Mouse (Mus musculus) neural tube, embryonic 14.5 days (tissue): ENCODE data around the gene Gp9. TPM values are rescaled to one million over a fixed set of nuclear protein-coding genes. Genes with fewer than 3 reads are reported as not detected.
"Not testable (repeated sequence)": the region's sequence is repeated elsewhere in the genome, so short reads cannot be mapped to it uniquely, and the experiment has no call there.

Source experiments
- ATAC-seq: fragments of 200-750 bp; cut with Nextera tagmentation; 2 replicates; pipeline ENCODE4 v1.8.0; 2017; ENCODE audit warnings: low read depth, mild to moderate bottlenecking, moderate TSS enrichment, moderate library complexity
- H3K27ac ChIP-seq: fragments of 300-500 bp; sonication (generic); 2 replicates; pipeline ENCODE4 v1.5.1; 2014; ENCODE audit warnings: low read depth, mild to moderate bottlenecking, control low read depth, low read length, moderate library complexity, mixed read lengths
- H3K27me3 ChIP-seq: fragments of 300-500 bp; sonication (generic); 2 replicates; pipeline ENCODE4 v1.6.1; 2014; ENCODE audit warnings: low read length; ENCODE audit not compliant: control insufficient read depth, insufficient read depth
- H3K36me3 ChIP-seq: fragments of 300-500 bp; sonication (generic); 2 replicates; pipeline ENCODE4 v1.6.1; 2014; ENCODE audit warnings: low read length, mixed read lengths; ENCODE audit not compliant: control insufficient read depth, insufficient read depth
- H3K4me1 ChIP-seq: fragments of 300-500 bp; sonication (generic); 2 replicates; pipeline ENCODE4 v1.6.1; 2014; ENCODE audit warnings: low read length; ENCODE audit not compliant: control insufficient read depth, insufficient read depth
- H3K4me2 ChIP-seq: fragments of 300-500 bp; sonication (generic); 2 replicates; pipeline ENCODE4 v1.6.1; 2014; ENCODE audit warnings: mild to moderate bottlenecking, low read depth, low read length, control low read depth
- H3K4me3 ChIP-seq: fragments of 300-500 bp; sonication (generic); 2 replicates; pipeline ENCODE4 v1.5.1; 2014; ENCODE audit warnings: low read depth, low read length, control low read depth, mixed read lengths
- H3K9ac ChIP-seq: fragments of 300-500 bp; sonication (generic); replicated peaks from 2 replicates; pipeline ENCODE4 v1.6.1; 2014; ENCODE audit warnings: low read depth, mild to moderate bottlenecking, control low read depth, low read length, mixed read lengths
- H3K9me3 ChIP-seq: fragments of 300-500 bp; sonication (generic); 2 replicates; pipeline ENCODE4 v1.6.1; 2016; ENCODE audit warnings: low read length; ENCODE audit not compliant: control insufficient read depth
- WGBS: fragments of 180-500 bp; shearing (Covaris S2); extraction: QIAGEN DNeasy Blood & Tissue Kit; methylation state at CpG from one replicate; pipeline ENCODE4 v1.1.7; 2014; 5-methylcytosine and 5-hydroxymethylcytosine counted together
- polyA plus RNA-seq: library from polyadenylated mRNA; unstranded; fragments of >200 nt; fragmentation: Nextera tagmentation; extraction: Ambion mirVana; gene quantifications from 2 replicates; pipeline ENCODE4 v1.2.1, GENCODE M21; 2014

Gene Gp9
- polyA plus RNA-seq, 1 experiment from 2014 or later, result 0.32 TPM

DNA sequence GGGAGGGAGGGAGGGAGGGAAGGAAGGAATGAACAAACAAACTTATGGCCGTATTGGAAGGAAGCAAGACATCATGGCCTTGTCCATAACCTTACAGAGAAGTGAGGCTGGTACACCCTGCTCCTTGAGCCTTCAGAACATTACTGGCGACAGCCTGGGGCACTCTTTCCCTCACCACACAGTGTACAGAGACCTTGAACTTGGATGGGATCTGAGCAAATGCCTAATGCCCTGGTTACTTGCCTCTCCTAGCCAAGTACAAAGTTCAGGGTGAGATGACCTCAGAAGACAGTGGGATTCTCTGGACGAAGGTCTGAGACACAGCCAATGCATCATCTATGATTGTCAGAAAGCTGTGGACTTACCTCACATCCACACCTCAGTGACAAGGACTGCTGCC, 18.0 kb upstream of the Gp9 start:
- Histone ChIP-seq H3K9ac (no peak overlapping the region), H3K9me3 (no peaks in the 10 kb centered on the region), H3K4me2 (no peak overlapping the region), H3K4me1 (no peaks in the 10 kb centered on the region), H3K27ac (no peak overlapping the region), H3K4me3 (no peak overlapping the region), H3K36me3 (no peaks in the 10 kb centered on the region), H3K27me3 (no peaks in the 10 kb centered on the region)
- WGBS, result 78% methylated on average over 3 of the region's 3 CpGs
- ATAC-seq, result no peak

- ATAC-seq, result no peak
- no peaks in the 10 kb centered on the region for H3K9me3 ChIP-seq
- no peaks in the 10 kb centered on the region for H3K36me3 ChIP-seq
- H3K27me3 ChIP-seq, result no peaks in the 10 kb centered on the region
- H3K9ac ChIP-seq, result no peak overlapping the region
- H3K27ac ChIP-seq, result no peak overlapping the region
- no peaks in the 10 kb centered on the region for H3K4me1 ChIP-seq
- no peak overlapping the region for H3K4me2 ChIP-seq
- no peak overlapping the region for H3K4me3 ChIP-seq
- 90% methylated on average over 5 of the region's 5 CpGs for WGBS
Measured at GRCm38 (mm10) chr6:87762161-87762560, 15.7 kb upstream of the Gp9 start.

DNA sequence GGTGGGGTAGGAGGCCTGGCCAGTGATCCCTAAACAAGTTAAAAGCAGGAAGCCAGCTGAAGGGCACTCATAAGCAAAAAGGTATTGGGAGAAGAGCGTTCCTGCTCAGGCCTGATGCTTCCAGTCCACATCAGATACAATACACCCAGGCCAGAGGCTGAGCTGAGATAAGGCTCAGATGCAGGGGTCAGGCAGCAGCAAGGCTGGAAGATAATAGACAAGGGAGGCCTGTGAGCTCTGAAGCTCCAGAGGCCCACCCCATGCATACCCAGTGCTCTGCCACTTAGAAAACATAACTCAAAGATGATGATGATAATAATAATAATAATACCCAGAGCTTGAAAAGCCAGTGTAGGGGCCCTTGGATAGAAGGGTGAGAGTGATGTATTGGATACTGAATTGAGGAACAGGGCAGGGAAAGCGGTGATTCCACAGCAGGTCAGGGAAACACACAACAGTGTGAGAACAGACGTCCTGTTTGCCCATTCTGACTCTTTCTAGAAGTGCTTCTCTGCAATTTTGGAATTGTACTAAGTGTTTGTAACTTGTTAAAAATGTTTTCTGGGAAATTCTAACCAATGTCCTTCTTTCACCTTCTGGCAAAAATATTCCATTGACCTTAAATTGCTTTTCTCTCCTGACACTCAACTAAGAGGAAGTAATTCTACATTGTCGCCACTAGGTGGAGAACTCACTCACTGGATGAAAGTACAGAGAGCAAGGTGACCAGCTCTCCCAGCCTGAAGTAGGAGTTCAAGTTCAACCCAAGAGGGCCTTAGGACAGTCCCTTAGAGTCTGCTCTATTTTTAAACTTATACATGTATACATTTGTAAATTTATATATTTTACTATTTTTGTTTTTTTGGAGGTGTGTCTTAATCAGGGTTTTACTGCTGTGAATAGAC, 14.2 kb upstream of the Gp9 start:
- no peaks in the 10 kb centered on the region for H3K9me3 ChIP-seq
- 72% methylated on average over 4 of the region's 4 CpGs for WGBS
- H3K27me3 ChIP-seq, result no peaks in the 10 kb centered on the region
- H3K4me2 ChIP-seq, result no peak overlapping the region
- H3K4me3 ChIP-seq, result no peak overlapping the region
- no peaks in the 10 kb centered on the region for H3K36me3 ChIP-seq
- no peak overlapping the region for H3K27ac ChIP-seq
- no peaks in the 10 kb centered on the region for H3K4me1 ChIP-seq
- no peak overlapping the region for H3K9ac ChIP-seq
- ATAC-seq, result no peak

- WGBS, result 91% methylated on average over 2 of the region's 2 CpGs
- H3K9ac ChIP-seq, H3K4me2 ChIP-seq, H3K36me3 ChIP-seq, H3K9me3 ChIP-seq, H3K4me3 ChIP-seq, H3K4me1 ChIP-seq, H3K27ac ChIP-seq, H3K27me3 ChIP-seq, ATAC-seq: not testable (repeated sequence)
Measured at GRCm38 (mm10) chr6:87764296-87764695, 13.6 kb upstream of the Gp9 start.

DNA sequence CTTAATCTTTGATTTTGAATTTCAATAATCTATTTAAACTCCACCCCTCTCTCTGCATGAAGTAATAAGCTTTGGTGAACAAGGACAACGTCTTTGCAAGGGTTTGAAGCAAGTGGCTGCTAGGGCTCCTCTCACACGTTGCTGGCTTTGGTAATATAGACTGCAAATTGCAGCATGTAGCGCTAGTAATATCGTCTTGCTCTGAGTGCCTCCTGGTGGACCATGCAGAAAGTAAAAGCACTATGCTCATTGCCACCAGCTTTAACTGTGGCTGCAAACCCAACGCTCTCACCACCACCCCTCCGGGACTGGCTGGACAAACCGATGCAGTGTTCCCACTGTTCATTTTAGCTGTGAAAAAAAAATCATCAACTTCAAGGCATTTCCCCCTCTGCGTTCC, 7.2 kb upstream of the Gp9 start:
- Histone ChIP-seq H3K4me3 (no peak overlapping the region), H3K4me1 (no peaks in the 10 kb centered on the region), H3K9me3 (no peaks in the 10 kb centered on the region), H3K36me3 (no peaks in the 10 kb centered on the region), H3K27ac (no peak overlapping the region), H3K4me2 (no peak overlapping the region), H3K27me3 (no peaks in the 10 kb centered on the region), H3K9ac (no peak overlapping the region)
- WGBS, result 56% methylated on average over 8 of the region's 8 CpGs
- ATAC-seq, result no peak

DNA sequence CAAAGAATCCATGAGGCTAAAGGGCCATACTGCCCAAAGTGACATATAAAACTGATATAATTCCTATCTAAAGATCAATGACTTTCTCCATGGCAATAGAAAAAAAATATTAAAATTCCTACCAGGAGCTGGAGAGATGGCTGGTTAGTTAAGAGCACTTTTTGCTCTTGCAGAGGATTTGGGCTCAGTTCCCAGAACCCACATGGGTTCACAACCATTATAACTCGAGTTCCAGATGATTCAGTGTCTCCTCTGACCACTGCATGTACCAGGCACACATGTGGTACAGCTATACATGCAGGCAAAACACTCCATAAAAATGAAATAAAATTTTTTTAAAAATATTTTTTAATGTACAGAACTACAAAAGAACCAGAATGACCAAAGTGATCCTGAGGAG, 3.4 kb upstream of the Gp9 start:
- no peak overlapping the region for H3K4me2 ChIP-seq
- no peaks in the 10 kb centered on the region for H3K9me3 ChIP-seq
- H3K9ac ChIP-seq, result no peak overlapping the region
- no peaks in the 10 kb centered on the region for H3K4me1 ChIP-seq
- no peak overlapping the region for H3K4me3 ChIP-seq
- H3K27me3 ChIP-seq, result no peaks in the 10 kb centered on the region
- ATAC-seq, result no peak
- no peak overlapping the region for H3K27ac ChIP-seq
- 68% methylated on average over 1 of the region's 1 CpGs for WGBS
- no peaks in the 10 kb centered on the region for H3K36me3 ChIP-seq

- H3K9ac ChIP-seq, result no peak overlapping the region
- no peak overlapping the region for H3K4me3 ChIP-seq
- no peak overlapping the region for H3K27ac ChIP-seq
- H3K9me3 ChIP-seq, result no peaks in the 10 kb centered on the region
- WGBS, result 89% methylated on average over 9 of the region's 9 CpGs
- no peaks in the 10 kb centered on the region for H3K27me3 ChIP-seq
- H3K4me2 ChIP-seq, result no peak overlapping the region
- H3K4me1 ChIP-seq, result no peaks in the 10 kb centered on the region
- no peak for ATAC-seq
- no peaks in the 10 kb centered on the region for H3K36me3 ChIP-seq
Measured at GRCm38 (mm10) chr6:87774909-87775308, 3.0 kb upstream of the Gp9 start.

DNA sequence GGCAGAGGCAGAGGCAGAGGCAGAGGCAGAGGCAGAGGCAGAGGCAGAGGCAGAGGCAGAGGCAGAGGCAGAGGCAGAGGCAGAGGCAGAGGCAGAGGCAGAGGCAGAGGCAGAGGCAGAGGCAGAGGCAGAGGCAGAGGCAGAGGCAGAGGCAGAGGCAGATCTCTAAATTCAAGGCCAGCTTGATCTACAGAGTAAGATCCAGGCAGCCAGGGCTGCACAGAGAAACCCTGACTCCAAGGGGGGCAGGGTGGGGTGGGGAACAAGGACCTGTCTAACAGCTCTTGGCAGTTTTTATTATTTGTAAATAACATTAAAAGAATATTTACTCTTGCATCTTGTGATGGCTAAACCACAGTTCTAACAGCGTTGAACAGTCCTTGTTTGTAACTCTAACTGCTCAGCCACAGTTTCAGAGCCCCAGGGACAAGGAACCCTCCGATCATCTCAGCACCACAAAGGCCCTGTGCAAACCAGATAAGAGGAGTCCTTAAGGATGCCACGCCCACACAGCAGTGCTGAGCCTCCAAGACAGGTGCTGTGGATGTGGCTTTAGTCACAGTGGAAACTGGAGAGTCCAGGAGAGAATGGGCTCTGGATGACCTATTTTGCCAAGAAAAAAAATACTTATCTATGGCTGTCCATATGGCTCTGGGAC, 2.2 kb upstream of the Gp9 start:
- 72% methylated on average over 3 of the region's 3 CpGs for WGBS
- Histone ChIP-seq H3K9ac (no peak overlapping the region), H3K9me3 (no peaks in the 10 kb centered on the region), H3K27ac (no peak overlapping the region), H3K4me3 (no peak overlapping the region), H3K4me2 (no peak overlapping the region), H3K36me3 (no peaks in the 10 kb centered on the region), H3K27me3 (no peaks in the 10 kb centered on the region), H3K4me1 (no peaks in the 10 kb centered on the region)
- ATAC-seq, result no peak

- no peak for ATAC-seq
- no peak overlapping the region for H3K27ac ChIP-seq
- H3K9ac ChIP-seq, result no peak overlapping the region
- no peak overlapping the region for H3K4me2 ChIP-seq
- 67% methylated on average over 1 of the region's 1 CpGs for WGBS
- H3K36me3 ChIP-seq, result no peaks in the 10 kb centered on the region
- no peaks in the 10 kb centered on the region for H3K9me3 ChIP-seq
- no peaks in the 10 kb centered on the region for H3K4me1 ChIP-seq
- H3K4me3 ChIP-seq, result no peak overlapping the region
- no peaks in the 10 kb centered on the region for H3K27me3 ChIP-seq
Measured at GRCm38 (mm10) chr6:87776663-87777062, 1.2 kb upstream of the Gp9 start.
